Mouse (Mus musculus): ENCODE results near the gene Spef2. TPM values are rescaled to one million over a fixed set of nuclear protein-coding genes. Genes with fewer than 3 reads are reported as not detected.
"Not testable (repeated sequence)": the region's sequence is repeated elsewhere in the genome, so short reads cannot be mapped to it uniquely, and the experiment has no call there.

Gene Spef2
- polyA plus RNA-seq, 1 experiment from 2014 or later = 0.27 TPM

DNA sequence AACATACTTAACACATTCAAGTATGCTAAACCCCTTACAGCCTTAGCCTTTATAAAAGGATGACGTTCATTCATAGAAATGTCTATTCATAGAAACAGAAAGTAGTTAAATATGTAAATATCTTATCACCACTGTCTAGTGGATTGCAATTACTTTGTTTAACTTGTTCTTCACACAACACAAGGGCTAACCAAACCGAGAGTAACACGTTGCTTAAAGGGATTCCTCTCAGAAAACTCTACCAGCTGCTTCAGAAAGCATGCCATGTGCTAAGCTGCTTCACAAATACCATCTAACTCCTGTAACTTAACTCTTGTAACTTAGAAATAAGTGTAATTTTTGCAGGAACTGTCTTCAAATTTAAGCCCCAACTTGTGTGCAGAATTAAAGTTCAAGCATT, 35.0 kb downstream of the Spef2 start:
- Histone ChIP-seq H3K36me3 (no peaks in the 10 kb centered on the region), H3K27ac (replicated peaks) (no peak overlapping the region), H3K4me2 (replicated peaks) (no peak overlapping the region), H3K4me3 (no peak overlapping the region), H3K4me1 (no peaks in the 10 kb centered on the region), H3K9me3 (no peaks in the 10 kb centered on the region), H3K27me3 (no peaks in the 10 kb centered on the region), H3K9ac (replicated peaks) (no peak overlapping the region)
- 81% methylated on average over 3 of the region's 3 CpGs for WGBS
- ATAC-seq (ENCODE audit: low FRiP score, low read depth) = no peak

DNA sequence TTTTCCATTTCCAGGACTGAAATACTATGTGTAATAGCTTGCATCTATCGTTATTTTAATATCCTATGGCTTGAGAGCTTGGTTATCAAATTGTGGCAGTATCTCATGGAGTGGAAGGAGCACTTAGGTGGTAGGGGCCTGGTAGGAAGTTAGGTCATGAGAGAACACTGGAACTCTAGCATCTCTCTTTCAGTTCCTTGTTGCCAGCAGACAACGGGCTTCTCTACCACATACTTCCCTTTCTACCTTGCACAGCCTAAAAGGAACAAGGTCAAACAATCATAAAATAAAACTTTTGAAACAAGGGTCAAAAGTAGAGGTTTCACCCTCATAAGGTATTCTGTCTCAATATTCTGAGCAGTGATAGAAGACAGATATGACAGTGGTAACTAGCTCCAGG, 38.3 kb downstream of the Spef2 start:
- Histone ChIP-seq H3K9ac (replicated peaks) (no peak overlapping the region), H3K4me2 (replicated peaks) (no peak overlapping the region), H3K4me1 (no peaks in the 10 kb centered on the region), H3K27ac (replicated peaks) (no peak overlapping the region), H3K4me3 (no peak overlapping the region), H3K36me3 (no peaks in the 10 kb centered on the region), H3K27me3 (no peaks in the 10 kb centered on the region), H3K9me3 (no peaks in the 10 kb centered on the region)
- WGBS = 91% methylated on average over 2 of the region's 2 CpGs
- no peak for ATAC-seq (ENCODE audit: low FRiP score, low read depth)

DNA sequence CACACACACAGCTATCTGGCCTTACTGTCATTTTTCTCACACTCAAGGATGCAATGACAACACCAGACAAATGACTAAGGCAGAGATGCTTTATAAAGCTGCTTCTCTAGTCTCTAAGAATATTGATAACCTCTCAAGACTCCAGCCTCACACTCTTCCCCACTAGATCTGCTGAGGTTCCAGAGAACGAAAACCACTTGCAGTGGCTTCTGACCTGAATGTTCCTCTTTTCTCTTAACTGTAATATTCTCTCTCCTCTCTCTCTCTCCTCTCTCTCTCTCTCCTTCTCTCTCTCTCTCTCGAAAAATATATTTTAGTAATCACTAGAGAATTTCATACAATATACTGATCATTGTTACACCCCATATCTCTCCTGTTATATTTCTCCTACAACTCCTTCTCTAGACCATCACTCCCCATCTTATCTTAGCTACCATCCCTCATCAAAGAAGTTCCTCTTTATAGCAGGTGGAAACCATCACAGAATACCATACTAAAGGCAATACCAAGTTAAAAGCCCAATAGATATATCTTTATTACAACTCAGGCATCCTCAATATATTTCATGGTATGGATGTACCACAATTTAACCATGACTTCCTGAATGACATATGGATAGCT, 42.7 kb downstream of the Spef2 start:
- WGBS = 82% methylated on average over 2 of the region's 2 CpGs
- Histone ChIP-seq H3K27me3 (no peaks in the 10 kb centered on the region), H3K9me3 (no peaks in the 10 kb centered on the region)

DNA sequence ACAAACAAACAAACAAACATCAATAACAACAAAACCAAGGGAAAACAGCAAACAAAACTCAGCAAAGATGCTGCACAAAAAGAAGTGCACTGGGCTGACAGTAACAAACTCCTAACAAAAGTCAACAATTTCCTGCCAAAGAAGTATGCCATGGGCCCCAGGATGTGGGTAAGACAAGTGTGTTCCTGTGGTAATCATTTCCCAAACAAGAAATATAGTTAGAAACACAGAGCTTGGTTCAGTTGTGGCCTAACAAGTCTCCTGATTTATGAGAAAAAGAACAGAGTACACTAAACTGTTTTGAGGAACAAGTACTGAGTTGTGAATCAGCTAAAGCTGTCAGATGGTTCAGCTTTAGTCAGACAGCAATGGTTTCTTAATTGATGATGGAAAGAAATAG, 46.8 kb downstream of the Spef2 start:
- Histone ChIP-seq H3K27me3 (no peaks in the 10 kb centered on the region), H3K27ac (replicated peaks) (no peak overlapping the region), H3K4me2 (replicated peaks) (no peak overlapping the region), H3K4me3 (no peak overlapping the region), H3K9ac (replicated peaks) (no peak overlapping the region), H3K36me3 (no peaks in the 10 kb centered on the region), H3K9me3 (no peaks in the 10 kb centered on the region), H3K4me1 (no peaks in the 10 kb centered on the region)
- no peak for ATAC-seq (ENCODE audit: low FRiP score, low read depth)

More for the DNA sequence above, 42.7 kb downstream of the Spef2 start:
- no peaks in the 10 kb centered on the region for H3K4me1 ChIP-seq
- ATAC-seq (ENCODE audit: low FRiP score, low read depth) = no peak
- no peak overlapping the region for H3K4me3 ChIP-seq
- no peak overlapping the region for H3K27ac ChIP-seq (replicated peaks)
- H3K4me2 ChIP-seq (replicated peaks) = no peak overlapping the region
- H3K36me3 ChIP-seq = no peaks in the 10 kb centered on the region
- H3K9ac ChIP-seq (replicated peaks) = no peak overlapping the region

DNA sequence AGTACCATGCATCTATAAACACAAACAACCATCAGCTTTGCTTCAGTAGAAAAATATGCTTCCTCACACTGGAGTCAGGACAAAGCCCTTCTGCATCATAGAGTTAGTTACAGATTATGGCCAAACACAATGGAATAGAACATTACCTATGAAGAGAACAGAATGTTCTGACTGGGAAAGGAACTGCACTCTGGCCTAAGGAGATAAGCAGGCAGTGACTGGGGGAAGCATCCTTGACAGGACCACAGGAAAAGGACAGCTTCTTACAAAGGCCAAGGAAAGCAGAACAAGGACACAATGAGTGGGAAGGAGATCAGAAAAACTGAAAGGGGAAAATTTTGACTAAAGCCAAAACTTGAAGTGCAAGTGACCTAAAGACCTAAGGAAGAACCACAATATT, 56.9 kb downstream of the Spef2 start:
- ATAC-seq (ENCODE audit: low FRiP score, low read depth) = no peak
- no peaks in the 10 kb centered on the region for H3K9me3 ChIP-seq
- no peak overlapping the region for H3K4me2 ChIP-seq (replicated peaks)
- H3K27me3 ChIP-seq = no peaks in the 10 kb centered on the region
- H3K9ac ChIP-seq (replicated peaks) = no peak overlapping the region
- no peaks in the 10 kb centered on the region for H3K36me3 ChIP-seq
- no peak overlapping the region for H3K27ac ChIP-seq (replicated peaks)
- H3K4me3 ChIP-seq = no peak overlapping the region
- H3K4me1 ChIP-seq = no peaks in the 10 kb centered on the region

DNA sequence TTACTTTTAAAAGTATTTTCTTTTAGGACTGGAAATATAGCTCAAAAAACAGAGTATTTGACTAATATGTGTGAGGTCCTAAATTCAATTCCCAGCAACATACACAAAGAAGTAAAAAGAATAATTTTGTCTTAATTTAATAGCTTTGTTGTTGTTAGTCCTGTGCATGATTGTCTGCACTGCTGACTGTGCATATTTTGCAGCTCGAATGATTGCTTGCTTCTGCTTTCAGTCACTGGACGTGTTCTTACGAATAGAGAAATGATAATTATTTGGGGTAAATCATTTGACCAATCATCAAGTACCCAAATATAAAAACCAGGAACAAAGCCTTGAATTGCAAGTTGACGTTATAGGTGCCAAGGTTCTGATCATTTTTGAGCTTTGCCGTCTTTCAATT, 57.8 kb downstream of the Spef2 start:
- no peak overlapping the region for H3K27ac ChIP-seq (replicated peaks)
- H3K4me2 ChIP-seq (replicated peaks) = no peak overlapping the region
- no peaks in the 10 kb centered on the region for H3K36me3 ChIP-seq
- no peak overlapping the region for H3K4me3 ChIP-seq
- no peak for ATAC-seq (ENCODE audit: low FRiP score, low read depth)
- no peaks in the 10 kb centered on the region for H3K9me3 ChIP-seq
- no peaks in the 10 kb centered on the region for H3K27me3 ChIP-seq
- 90% methylated on average over 5 of the region's 5 CpGs for WGBS
- no peak overlapping the region for H3K9ac ChIP-seq (replicated peaks)
- H3K4me1 ChIP-seq = no peaks in the 10 kb centered on the region

DNA sequence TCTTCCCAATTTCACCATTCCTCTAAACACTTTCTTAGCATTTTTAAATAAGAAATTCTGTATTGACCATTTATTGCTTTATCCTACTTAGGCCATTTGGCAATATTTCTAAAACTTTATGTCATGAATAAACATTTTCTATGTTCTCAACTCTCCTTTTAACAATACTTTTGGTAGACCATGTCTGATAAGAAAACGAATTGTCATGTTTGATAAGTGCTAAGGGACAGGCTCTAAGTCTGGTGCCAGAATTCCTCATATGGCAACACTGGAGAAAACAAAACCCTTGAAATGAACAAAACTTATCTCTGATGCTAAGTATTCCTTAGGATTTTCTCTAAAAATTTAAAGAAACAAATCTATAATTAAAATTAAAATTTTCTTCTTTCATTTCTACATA, 58.2 kb downstream of the Spef2 start:
- Histone ChIP-seq H3K4me3 (no peak overlapping the region), H3K4me1 (no peaks in the 10 kb centered on the region), H3K27me3 (no peaks in the 10 kb centered on the region), H3K9me3 (no peaks in the 10 kb centered on the region), H3K4me2 (replicated peaks) (no peak overlapping the region), H3K27ac (replicated peaks) (no peak overlapping the region), H3K9ac (replicated peaks) (no peak overlapping the region), H3K36me3 (no peaks in the 10 kb centered on the region)
- ATAC-seq (ENCODE audit: low FRiP score, low read depth) = no peak
- 71% methylated on average over 1 of the region's 1 CpGs for WGBS

DNA sequence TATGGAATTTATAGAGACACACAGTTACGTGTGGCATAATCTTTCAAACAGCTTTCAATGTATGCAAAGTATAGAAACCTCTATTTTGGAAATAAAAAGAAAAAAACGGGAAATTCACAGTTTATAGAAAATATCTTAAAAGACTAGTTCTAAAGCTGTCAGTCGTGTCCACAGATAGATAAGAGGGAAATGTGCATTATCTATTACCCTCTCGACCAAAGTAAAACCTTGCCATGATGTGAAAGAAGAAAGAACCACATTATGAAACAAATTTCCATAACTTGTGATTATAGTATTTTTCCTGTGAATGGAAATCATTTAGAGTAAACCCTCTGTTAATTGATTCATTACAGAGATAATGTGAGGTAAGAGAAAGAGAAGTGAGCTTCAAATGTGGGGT, 65.2 kb downstream of the Spef2 start:
- Histone ChIP-seq H3K27ac (replicated peaks) (no peak overlapping the region), H3K27me3 (no peaks in the 10 kb centered on the region), H3K4me1 (0 out of 2 replicates have a peak, but pooled peaks cover under 1% of the 10 kb centered on the region), H3K4me3 (no peak overlapping the region), H3K9ac (replicated peaks) (no peak overlapping the region), H3K9me3 (no peaks in the 10 kb centered on the region), H3K4me2 (replicated peaks) (no peak overlapping the region), H3K36me3 (no peaks in the 10 kb centered on the region)
- ATAC-seq (ENCODE audit: low FRiP score, low read depth) = no peak
- 85% methylated on average over 4 of the region's 4 CpGs for WGBS

DNA sequence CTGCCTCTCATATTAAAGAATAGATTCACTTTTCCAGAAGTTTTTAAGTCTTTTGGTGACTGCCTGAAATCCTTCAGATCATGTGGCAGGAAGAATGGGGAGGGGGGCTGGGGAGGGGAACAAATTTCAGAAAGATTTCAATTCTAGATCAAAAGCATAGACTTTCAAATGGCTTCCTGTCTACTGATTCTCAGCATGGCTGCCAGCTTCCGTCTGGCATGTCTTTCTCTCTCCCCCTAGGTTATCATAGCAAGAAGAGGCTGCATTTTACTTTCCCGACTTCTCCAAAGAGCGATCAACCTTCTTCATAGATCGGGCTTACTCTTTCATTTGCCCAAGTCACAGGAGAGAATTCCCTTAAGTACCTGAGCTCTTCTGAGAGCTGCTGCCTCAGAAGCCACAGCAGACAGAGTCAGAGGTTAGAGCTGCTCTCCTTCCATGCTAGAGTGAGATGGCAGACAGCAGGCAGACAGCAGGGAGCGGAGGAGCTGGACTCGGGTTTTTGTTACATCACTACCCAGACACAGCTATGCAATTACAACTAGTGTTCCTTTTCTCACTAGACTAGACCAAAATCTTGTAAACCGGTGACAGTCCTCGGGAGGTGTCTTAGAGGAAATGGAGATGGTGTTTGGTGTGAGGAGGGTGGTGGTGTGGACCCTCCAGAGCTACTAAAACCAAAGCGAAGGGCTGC, 71.2 kb downstream of the Spef2 start:
- no peaks in the 10 kb centered on the region for H3K9me3 ChIP-seq
- H3K4me3 ChIP-seq = no peak overlapping the region
- H3K36me3 ChIP-seq = no peaks in the 10 kb centered on the region
- no peak overlapping the region for H3K9ac ChIP-seq (replicated peaks)
- no peak for ATAC-seq (ENCODE audit: low FRiP score, low read depth)
- H3K27me3 ChIP-seq = no peaks in the 10 kb centered on the region
- no peak overlapping the region for H3K27ac ChIP-seq (replicated peaks)
- H3K4me2 ChIP-seq (replicated peaks) = no peak overlapping the region
- WGBS = 80% methylated on average over 9 of the region's 9 CpGs
- H3K4me1 ChIP-seq = 0 out of 2 replicates have a peak, but pooled peaks cover 3% of the 10 kb centered on the region

DNA sequence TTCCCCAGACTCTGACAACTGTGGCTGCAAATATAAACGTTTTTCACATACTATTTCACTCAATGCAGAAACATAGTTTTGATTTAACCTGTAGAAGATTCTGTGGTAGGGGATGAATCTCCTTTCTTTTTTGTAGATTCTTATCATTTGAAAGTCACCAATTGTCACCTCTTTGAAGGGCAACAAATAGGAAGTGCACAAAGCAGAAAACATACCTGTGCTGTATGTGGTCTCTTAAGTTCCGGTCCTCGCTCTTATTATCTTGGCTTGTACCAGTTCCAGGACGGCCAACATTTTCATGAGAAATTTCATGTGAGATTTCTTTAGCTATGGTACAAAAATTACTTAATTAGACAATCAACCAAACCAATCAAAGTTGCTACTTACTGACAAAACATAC, 80.1 kb downstream of the Spef2 start:
- no peak overlapping the region for H3K27ac ChIP-seq (replicated peaks)
- H3K36me3 ChIP-seq = no peaks in the 10 kb centered on the region
- no peak overlapping the region for H3K4me2 ChIP-seq (replicated peaks)
- no peaks in the 10 kb centered on the region for H3K27me3 ChIP-seq
- ATAC-seq (ENCODE audit: low FRiP score, low read depth) = no peak
- no peak overlapping the region for H3K9ac ChIP-seq (replicated peaks)
- H3K4me3 ChIP-seq = no peak overlapping the region
- H3K9me3 ChIP-seq = no peaks in the 10 kb centered on the region
- H3K4me1 ChIP-seq = no peaks in the 10 kb centered on the region
- WGBS = 89% methylated on average over 4 of the region's 4 CpGs

DNA sequence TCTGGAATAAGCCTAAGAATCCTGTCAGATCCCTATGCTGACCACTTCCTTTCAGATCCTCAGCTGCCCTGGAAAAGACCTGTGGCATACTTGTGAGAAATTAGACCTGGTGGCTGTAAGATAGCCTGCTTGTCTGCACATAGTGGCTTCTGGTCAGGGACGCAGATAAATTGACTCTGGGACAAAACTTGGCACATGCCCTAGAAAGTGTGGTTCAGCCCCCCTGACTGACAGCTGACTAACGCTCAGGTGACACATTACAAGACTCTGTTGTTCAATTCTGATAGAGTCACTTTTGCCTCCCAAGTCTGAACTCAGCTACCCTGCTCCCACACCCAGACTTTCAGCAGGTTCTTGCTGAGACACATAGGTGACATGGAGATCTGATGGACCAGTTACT, 83.7 kb downstream of the Spef2 start:
- H3K36me3 ChIP-seq; H3K4me2 ChIP-seq (replicated peaks); H3K4me1 ChIP-seq; H3K9me3 ChIP-seq; H3K4me3 ChIP-seq; H3K9ac ChIP-seq (replicated peaks); ATAC-seq (ENCODE audit: low FRiP score, low read depth); H3K27me3 ChIP-seq; H3K27ac ChIP-seq (replicated peaks): not testable (repeated sequence)
- 87% methylated on average over 2 of the region's 2 CpGs for WGBS

DNA sequence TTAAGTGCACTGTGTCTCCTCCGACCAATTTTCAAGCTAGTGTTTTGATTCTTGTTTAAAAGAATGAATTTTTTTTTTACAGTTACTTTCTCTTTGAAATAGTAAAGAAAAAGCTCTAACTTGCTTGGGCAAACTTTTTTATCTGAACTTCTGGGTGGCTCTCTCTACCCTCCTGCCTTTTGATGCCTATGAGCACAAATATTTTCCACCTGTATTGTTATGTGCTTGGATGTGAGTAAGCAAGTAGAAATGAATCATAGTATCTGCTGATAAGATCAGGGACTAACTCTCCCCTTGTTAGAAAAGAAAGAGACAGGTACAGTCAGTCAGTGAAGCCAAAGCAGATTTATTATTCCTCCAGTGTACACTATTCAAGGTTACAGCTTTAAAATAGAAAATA, 87.5 kb downstream of the Spef2 start:
- ATAC-seq (ENCODE audit: low FRiP score, low read depth) = no peak
- Histone ChIP-seq H3K4me3 (no peak overlapping the region), H3K27ac (replicated peaks) (no peak overlapping the region), H3K36me3 (no peaks in the 10 kb centered on the region), H3K27me3 (no peaks in the 10 kb centered on the region), H3K9ac (replicated peaks) (no peak overlapping the region), H3K4me1 (no peaks in the 10 kb centered on the region), H3K4me2 (replicated peaks) (no peak overlapping the region), H3K9me3 (no peaks in the 10 kb centered on the region)
- 90% methylated on average over 1 of the region's 1 CpGs for WGBS

DNA sequence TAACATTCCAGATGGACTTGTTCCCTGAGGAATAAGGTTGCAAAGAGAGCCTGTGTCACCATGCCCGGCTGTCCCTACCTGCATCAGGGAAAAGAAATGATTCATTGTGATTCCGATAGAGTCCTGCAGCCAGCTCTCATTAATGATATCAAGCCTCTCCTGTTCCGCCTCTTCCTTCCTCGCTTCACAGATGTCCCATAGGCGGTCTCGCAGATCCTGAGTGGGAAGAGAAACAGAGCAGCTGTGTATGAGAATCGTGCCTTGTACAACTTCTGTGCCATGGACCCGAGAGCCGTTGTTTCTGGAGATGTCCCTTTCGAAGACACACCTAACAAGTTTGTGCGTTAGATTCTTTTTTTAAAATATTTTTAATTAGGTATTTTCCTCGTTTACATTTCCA, 114.2 kb downstream of the Spef2 start:
- H3K36me3 ChIP-seq = no peaks in the 10 kb centered on the region
- no peaks in the 10 kb centered on the region for H3K9me3 ChIP-seq
- no peaks in the 10 kb centered on the region for H3K27me3 ChIP-seq
- no peak overlapping the region for H3K27ac ChIP-seq (replicated peaks)
- 88% methylated on average over 12 of the region's 12 CpGs for WGBS
- no peaks in the 10 kb centered on the region for H3K4me1 ChIP-seq
- H3K4me2 ChIP-seq (replicated peaks) = no peak overlapping the region
- no peak for ATAC-seq (ENCODE audit: low FRiP score, low read depth)
- H3K9ac ChIP-seq (replicated peaks) = no peak overlapping the region
- no peak overlapping the region for H3K4me3 ChIP-seq
